Mouse (Mus musculus) spleen, adult 10 weeks (tissue): Measurements from ENCODE around the gene Ubr1. TPM values are rescaled to one million over a fixed set of nuclear protein-coding genes. Genes with fewer than 3 reads are reported as not detected.

ENCODE experiments used
- polyA plus RNA-seq: library from polyadenylated mRNA; stranded (reverse); fragments of 350-450 nt; fragmentation: Illumina TruSeq; extraction: RNeasy Lipid Tissue Mini Kit (QIAGEN cat#74804); gene quantifications from one replicate; pipeline ENCODE4 v1.2.3, GENCODE M21; 2015; ENCODE audit warnings: low replicate concordance; ENCODE audit not compliant: insufficient read depth

Gene Ubr1
- 39.1 TPM for polyA plus RNA-seq

DNA sequence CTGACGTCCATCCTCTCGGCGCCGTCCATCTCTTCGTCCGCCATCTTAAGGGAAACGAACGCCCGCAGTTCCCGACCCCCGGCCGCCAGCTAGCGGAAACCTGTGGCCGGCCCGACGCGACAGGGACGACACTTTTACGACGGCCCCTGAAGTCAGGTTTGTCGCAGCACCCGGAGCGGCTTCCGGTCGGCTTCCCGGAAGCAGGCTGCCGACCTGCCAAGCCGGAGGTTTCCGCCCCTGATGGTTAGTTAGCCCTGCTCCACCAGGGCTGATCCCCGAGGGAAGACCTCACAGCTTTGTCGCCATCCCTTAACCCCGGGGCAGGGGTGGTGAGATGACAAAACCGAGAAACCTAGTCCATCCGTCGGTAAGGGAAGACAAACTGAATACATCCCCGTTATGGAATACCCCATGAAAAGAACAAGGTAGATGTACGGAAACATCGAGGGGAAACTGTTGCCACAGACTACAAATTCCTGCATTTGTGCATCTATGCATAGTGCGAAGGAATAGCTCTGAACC, at the start of gene Ubr1:
TSS of gene Ubr1 (minus strand) at position 157 of the 522 bp plus-strand sequence.

GRCm38 (mm10) chr2:121007925-121008663, 37.6 kb upstream of the Ubr1 start, which contains the start of gene Ccndbp1:
Gene Ccndbp1, plus strand, starts transcription at chr2:121008403.

GRCm38 (mm10) chr2:120976990-120977925, 6.7 kb upstream of the Ubr1 start, which contains the start of gene Tmem62:
Gene Tmem62, plus strand, starts transcription at chr2:120977017.

DNA sequence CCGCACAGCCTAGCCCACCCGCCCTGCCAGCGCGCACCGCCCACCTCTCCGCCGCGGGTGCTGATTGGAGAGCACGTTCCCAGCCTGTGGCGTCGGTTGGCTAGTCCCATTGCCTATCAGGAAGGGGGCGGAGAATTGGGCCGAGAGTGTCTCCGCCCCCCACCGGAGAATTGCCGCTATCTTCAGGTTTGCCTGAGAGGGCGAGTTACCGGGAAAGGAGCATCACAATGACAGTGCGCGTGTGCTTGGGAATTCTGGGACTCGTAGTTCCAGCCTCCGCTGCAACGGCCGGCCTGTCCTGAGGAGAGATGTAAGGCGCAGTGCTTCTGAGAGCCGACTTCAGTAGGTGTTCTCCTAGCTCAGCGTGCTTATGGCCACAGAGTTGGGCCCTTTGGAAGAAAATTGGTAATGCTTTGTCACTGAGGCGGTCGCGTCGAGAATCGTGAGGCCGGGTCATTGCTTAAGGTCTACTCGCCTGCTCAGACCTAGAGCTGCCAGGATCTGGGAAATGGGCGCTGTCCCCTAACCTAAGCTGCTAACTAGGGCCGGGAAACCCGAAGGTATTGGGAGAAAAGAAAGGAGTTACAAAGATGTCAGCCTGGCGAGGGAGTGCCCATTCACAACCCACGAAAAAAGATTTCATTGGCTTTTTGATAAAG, 120.0 kb downstream of the Ubr1 start, which contains the start of gene Ttbk2:
TSS of gene Ttbk2 (minus strand) at position 181 of the 659 bp plus-strand sequence.

GRCm38 (mm10) chr2:120849449-120850423, 120.8 kb downstream of the Ubr1 start, which contains the start of gene Cdan1:
Gene Cdan1, minus strand, starts transcription at chr2:120850128.

Other genes with a start within 250 kb of the Ubr1 start
- gene Cdan1, start 120.6 kb downstream of the Ubr1 start, polyA plus RNA-seq = 14.7 TPM
- gene Ttbk2, start 120.1 kb downstream of the Ubr1 start, polyA plus RNA-seq = 5.8 TPM
- gene Tmem62, start 6.3 kb upstream of the Ubr1 start, polyA plus RNA-seq = 27.3 TPM
- gene Ccndbp1, start 37.7 kb upstream of the Ubr1 start, polyA plus RNA-seq = 139 TPM
- 32.6 TPM for gene Epb42, start 66.4 kb upstream of the Ubr1 start, polyA plus RNA-seq
- gene Tgm5, start 115.1 kb upstream of the Ubr1 start, polyA plus RNA-seq = not detected
- 0.11 TPM for gene Tgm7, start 139.1 kb upstream of the Ubr1 start, polyA plus RNA-seq
- 29.3 TPM for gene Adal, start 169.7 kb upstream of the Ubr1 start, polyA plus RNA-seq
- gene Lcmt2, start 169.9 kb upstream of the Ubr1 start, polyA plus RNA-seq = 9.2 TPM
- 83.3 TPM for gene Tubgcp4, start 199.9 kb upstream of the Ubr1 start, polyA plus RNA-seq
- gene Zscan29, start 200.4 kb upstream of the Ubr1 start, polyA plus RNA-seq = 20.4 TPM